Mouse (Mus musculus) C2C12 (cell line): ENCODE measurements around the gene Hip1r.

Experiments used
- CTCF ChIP-seq: IDR thresholded peaks from one replicate; pipeline ENCODE4 v1.5.1; 2011; ENCODE audit not compliant: control insufficient read depth, insufficient read depth, insufficient read length
- MYOG ChIP-seq: IDR thresholded peaks from one replicate; pipeline ENCODE4 v1.6.1; 2011; ENCODE audit not compliant: control insufficient read depth, insufficient read length; ENCODE audit errors: extremely low read depth
- USF1 ChIP-seq: IDR thresholded peaks from one replicate; pipeline ENCODE4 v1.6.1; 2011; ENCODE audit warnings: low read depth, mild to moderate bottlenecking, control low read depth, moderate library complexity

- TF ChIP-seq MYOG, result no peak
- no peak for TF ChIP-seq CTCF
- TF ChIP-seq USF1, result no peak
Observed at GRCm38 (mm10) chr5:123946546-123946945, 26.9 kb upstream of the Hip1r start.
